Mouse (Mus musculus) gastrocnemius, postnatal 25 days (tissue): ENCODE results near the gene Nhsl2. TPM values are rescaled to one million over a fixed set of nuclear protein-coding genes. Genes with fewer than 3 reads are reported as not detected.
"Not testable (repeated sequence)": the region's sequence is repeated elsewhere in the genome, so short reads cannot be mapped to it uniquely, and the experiment has no call there.

ENCODE experiments used
- DNase-seq: peaks from one replicate; pipeline ENCODE4 v3.0.0; 2022
- microRNA-seq, 2 experiments: library from miRNA; unstranded; fragments of <30 nt; microRNA quantifications; one replicate each; pipeline ENCODE4 v1.2.0; 2021; ENCODE audit warnings: borderline replicate concordance in 2 of 2
- total RNA-seq, 2 experiments: library from RNA; stranded (reverse); gene quantifications; 1 replicate in 1 of 2; 2 replicates in 1 of 2; pipeline ENCODE4 v1.2.3; 2021

The Nhsl2 gene
- total RNA-seq, 2 experiments from 2014 or later, result 2.0 to 3.6 TPM

DNA sequence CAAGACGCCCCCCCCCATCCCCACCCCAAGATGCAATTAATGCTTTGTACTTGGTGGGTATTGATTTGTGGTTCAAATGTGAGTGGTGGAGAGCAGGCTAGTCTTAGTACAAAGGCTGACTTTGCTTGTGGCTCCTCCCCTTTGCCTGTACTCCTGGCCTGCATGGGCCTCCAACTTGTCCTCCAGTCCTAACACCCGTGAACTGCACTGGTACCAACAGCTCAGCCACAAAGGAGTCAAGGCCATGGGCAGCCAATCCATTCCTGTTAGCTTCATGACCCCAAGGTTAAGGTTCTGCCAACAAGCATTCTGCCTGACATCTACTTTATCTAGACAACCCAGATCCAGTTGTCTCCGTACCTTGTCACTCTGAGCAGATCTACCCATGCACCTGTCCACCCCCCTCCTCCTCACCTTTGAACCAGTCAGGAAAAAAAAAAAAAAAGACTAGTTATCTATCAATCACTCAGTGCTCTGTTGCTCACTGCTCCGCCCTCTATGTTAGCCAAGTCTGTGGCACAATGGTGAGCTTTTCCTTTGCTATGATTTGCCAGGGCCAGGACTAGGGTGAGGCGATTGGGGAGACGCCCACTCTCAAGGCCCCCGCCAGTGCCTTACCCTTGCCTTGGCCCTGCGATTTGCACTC, 236.7 kb downstream of the Nhsl2 start:
- no peak for DNase-seq

DNA sequence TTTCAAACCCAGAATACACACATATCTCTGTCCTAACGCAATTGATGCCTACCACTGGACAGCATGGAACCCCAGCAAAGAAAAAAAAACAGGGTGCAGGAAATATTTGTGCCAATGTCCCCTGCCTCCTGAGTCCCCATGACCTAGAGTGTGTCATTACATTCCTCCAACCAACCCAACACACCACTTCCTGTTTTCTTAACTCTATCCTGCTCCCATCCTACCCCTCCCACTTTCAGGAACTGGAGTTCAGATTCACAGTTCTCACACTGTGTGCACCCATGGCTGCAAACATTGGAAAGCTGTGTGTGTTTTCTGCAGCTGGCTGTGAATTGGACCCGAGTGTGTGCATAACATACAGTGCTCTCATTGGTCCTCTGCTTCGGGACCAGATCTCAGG, 241.4 kb downstream of the Nhsl2 start:
- DNase-seq, result no peak

DNA sequence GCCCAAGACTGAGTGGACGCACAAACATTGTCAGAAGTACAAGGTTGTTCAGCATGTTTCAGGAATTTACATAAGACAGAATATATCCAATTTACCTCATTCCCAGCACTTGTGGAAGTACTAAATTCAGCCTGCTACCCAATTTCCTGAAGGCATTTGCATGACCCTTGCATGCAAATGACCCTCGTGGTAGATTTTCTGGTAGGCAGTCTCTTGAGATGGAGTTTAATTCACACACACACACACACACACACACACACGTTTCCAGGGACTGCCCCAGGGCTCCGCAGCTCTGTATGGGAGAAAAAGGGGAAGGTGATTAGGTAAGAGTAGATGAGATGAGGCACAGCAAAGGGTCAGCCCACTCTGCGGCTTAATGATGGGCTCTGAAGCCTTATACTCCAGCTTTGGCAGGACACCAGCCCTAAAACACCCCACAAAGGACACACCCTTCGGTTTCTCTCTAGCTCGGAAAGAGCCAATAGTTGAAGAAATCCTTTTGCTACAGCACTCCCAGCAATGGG, 245.3 kb downstream of the Nhsl2 start:
- DNase-seq, result no peak

DNA sequence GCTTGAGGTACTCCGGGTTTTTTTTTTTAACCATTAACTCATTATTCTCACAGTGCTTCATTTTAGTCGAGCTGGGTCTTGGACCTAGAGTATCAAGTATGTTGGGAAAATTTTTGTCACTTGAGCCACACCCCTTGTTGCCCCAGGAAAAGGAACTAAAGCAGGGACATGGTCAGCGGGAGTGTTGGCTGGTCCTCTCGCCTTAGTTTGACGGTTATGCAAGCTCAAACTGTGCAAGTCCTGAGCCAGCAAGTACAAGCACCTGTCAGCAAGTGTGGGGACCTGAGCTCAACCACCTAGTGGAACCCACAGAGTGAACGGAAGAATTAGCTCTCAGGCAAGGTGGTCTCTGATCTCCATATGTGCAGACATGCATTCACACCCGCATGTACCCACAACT, 252.7 kb downstream of the Nhsl2 start:
- no peak for DNase-seq

DNA sequence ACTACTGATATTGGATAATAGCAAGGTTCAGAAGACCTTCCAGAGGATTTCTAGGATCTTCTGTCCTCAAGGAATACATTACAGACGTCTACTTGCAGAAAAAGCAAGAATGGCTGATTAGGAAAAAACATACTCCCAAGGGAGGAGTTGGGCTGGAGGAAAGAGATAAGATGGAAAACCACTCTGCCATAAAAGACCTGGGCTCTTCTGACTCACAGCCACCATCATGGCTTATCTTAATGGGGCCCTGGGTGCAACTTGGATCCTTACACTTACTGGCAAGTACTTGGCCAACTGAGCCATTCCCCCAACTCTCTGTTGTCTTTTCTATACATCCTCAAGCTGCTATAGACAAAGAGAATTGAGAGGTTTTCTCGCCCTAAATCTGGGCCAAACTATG, 254.6 kb downstream of the Nhsl2 start:
- DNase-seq, result not testable (repeated sequence)

DNA sequence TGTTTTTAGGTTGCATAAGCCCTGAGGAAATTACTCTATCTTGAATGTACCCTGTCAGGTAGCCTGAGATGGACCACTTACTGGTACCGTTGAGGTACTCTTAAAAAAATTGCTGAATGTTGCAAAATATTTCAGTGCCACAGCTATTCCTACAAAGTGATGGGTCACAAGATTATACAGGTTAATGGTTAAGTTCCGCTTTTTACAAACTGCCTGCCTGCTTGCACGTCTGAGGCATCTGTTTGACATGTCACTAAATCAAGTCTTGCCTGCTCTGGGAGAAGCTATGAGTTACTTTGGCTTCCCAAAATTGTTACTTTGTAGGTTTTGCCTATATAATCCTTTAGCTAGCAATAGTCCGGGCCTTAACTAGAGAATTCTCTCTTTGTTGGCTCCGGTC, 260.2 kb downstream of the Nhsl2 start:
- not testable (repeated sequence) for DNase-seq

DNA sequence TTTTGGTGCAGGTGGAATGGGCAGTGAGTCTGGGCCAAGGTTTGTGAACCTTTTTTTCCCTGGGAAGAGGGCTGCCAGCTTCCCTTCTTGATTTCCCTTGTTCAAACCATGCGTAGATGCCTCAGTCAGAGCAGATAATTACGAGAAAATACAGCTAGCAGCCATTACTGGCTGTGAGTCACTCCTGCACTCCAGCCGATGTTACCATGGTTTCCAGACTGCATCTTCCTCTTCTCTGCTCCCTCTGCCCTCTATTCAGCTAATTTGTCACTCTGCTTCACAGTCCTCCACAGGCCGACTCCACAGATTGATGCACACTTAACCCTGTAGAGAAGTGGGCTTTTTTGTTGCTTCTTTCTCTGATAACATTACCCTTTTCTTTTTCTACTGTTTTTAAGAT, 266.5 kb downstream of the Nhsl2 start:
- DNase-seq, result no peak

DNA sequence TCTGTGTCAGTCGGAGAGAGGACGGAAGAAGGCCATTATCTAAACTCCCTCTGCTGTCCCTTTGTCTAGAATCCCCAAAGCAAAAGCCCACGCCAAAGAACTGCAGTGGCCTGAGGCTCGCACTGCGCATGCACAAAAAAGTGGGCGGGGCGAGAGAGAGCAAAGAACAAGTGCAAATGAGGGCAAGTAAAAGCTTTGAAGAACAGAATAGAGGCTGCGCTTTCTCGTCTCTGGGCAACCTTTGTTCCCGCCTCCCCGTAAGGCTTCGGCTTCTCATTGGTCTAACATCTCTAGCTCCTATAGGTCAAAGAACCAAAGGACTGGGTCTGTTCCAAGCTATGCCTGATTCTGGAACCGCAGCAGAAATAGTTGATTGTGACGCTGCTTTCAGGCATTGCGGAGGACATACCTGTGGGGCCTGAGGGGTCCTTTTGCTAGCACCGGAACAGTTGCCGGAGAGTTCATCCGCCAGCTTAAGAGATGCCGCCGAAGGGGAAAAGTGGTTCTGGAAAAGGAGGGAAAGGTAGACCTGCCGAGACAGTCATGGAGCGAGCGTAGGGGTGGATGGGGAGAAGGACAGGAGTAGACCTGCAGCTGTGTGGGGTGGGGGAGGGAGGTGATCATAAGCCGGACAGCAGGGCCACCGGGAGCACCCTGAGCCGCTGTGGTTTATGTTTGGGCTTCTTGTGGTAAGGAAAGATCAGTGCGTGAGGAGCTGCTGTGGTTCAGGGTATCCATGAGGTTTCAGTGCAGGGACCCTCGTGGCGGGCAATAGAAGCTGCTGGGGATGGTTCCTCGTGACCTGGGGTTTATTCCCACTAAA, 270.1 kb downstream of the Nhsl2 start, which contains the start of gene Pin4:
Gene Pin4 (plus strand): TSS at position 406 of the 823 bp plus-strand sequence.
- peak; percentile 91 for DNase-seq

DNA sequence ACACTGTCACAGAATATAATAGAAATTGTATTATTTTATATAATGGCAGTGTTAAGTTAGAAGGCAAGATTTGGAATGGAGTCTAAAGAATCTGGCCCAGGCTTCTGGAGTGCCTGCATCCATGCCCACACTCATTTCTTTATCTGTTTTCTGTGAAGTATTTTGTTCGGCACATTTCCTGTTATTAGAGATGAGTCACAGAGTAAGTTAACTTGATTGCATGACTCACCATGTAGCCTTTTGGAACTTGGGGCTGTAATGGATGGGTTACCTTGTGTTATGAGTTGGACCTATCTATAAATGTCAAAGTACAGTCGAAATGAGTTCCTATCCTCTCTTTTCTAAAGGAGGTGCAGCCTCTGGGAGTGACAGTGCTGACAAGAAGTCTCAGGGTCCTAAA, 272.1 kb downstream of the Nhsl2 start:
- no peak for DNase-seq

DNA sequence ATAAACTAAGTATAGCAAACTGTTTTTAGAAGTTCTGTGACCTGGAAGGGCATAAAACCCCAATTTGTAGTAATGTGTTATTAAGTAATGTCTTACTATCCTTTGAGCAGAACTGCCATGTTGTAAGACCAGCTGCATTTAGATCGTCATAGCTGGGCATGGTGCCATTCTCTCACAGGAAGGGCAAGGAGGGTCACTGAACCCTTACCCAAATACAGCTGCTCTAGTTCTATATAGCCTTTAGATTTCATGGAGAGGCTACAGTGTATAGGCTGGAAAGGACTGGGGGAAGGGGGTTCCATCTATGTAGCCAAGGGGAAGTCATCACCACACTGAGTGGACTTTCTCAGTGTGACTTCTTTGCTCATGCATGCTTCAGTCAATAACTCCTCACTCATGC, 292.0 kb downstream of the Nhsl2 start:
- DNase-seq, result no peak

Small RNA genes lying within 50 kb of the gene (microRNA-seq; reads per million reads assigned to microRNA genes)
- gene Gm27843, result 0 reads per million in 2 experiments

Other genes with a start within 250 kb of the Nhsl2 start
- 10 to 100 TPM; 56.9 to 62.1 TPM for gene Ogt, start 209.3 kb upstream of the Nhsl2 start, total RNA-seq
- under 1 TPM in 1 of 2 experiments, not detected in 1; 0.16 TPM for gene Cxcr3, start 115.1 kb upstream of the Nhsl2 start, total RNA-seq
- not detected for gene Gm4779, start 55.0 kb upstream of the Nhsl2 start, total RNA-seq
- gene 8030474K03Rik, start 54.7 kb upstream of the Nhsl2 start, total RNA-seq, result not detected
- under 1 TPM; 0.61 to 0.88 TPM for gene Rtl5, start 221.9 kb downstream of the Nhsl2 start, total RNA-seq